Mouse (Mus musculus) megakaryocyte, embryonic 14.5 days (primary cell): Measurements from ENCODE around the gene Ttll3. TPM values are rescaled to one million over a fixed set of nuclear protein-coding genes. Genes with fewer than 3 reads are reported as not detected.
A peak's percentile ranks its signal among the peaks of the same experiment; 100 is the strongest.

Experiments used
- H3K27me3 ChIP-seq: replicated peaks from 2 replicates; pipeline ENCODE3; 2012; ENCODE audit warnings: inconsistent platforms
- H3K36me3 ChIP-seq: replicated peaks from 2 replicates; pipeline ENCODE3; 2012; ENCODE audit warnings: low read length, inconsistent platforms, mixed read lengths
- H3K4me1 ChIP-seq: 2 replicates; pipeline ENCODE4 v1.6.1; 2012; ENCODE audit warnings: inconsistent platforms
- H3K4me3 ChIP-seq: replicated peaks from 2 replicates; pipeline ENCODE3; 2012; ENCODE audit warnings: moderate library complexity, mild to moderate bottlenecking, inconsistent platforms
- H3K9me3 ChIP-seq: 2 replicates; pipeline ENCODE4 v1.6.1; 2012; ENCODE audit warnings: inconsistent platforms
- FLI1 ChIP-seq: IDR thresholded peaks from 2 replicates; pipeline ENCODE4 v1.6.1; 2012; ENCODE audit warnings: low read length, inconsistent platforms, mixed read lengths
- GATA1 ChIP-seq: IDR thresholded peaks from 3 replicates; pipeline ENCODE4 v1.6.1; 2012; ENCODE audit warnings: mixed read lengths, low read length, inconsistent platforms, borderline replicate concordance
- polyA plus RNA-seq: library from polyadenylated mRNA; stranded (reverse); fragments of >175 nt; gene quantifications from 2 replicates; pipeline ENCODE4 v1.2.3, GENCODE M21; 2012; ENCODE audit warnings: low replicate concordance; ENCODE audit not compliant: insufficient read depth

The Ttll3 gene
- polyA plus RNA-seq, 1 experiment = 28.0 TPM

DNA sequence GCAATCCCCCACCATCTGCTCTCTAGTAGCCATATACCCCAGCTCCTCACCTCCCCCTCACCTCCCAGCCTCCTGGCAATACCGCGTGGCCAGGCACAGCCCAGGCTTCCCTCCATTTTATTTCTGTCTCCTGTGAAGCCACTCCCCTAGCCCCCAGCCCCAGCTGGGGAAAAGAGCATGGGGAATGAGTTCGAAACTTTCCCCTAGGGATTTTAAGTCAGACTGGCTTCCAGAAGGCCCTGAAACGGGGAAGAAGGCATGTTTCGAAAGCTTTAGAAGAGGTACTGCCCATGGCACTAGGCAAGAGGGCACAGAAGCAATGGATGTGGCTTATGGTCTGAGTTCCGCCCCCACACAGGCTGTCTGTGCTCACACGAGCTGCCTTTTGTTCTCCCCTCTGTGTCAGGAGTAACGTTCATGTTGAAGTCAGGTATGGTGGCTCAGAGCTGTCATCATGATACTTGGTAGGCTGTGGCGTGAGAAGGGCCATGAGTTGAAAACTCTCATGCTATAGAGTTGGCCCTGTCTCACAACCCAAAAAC lies 46.7 kb downstream of the Ttll3 start, which contains the start of gene Cidec:
Cidec (minus strand) TSS at position 97 of the 542 bp plus-strand sequence.
- H3K4me1 ChIP-seq = peaks cover 30% of the 10 kb centered on the region
- H3K9me3 ChIP-seq = no peaks in the 10 kb centered on the region
- peaks cover 35% of the 10 kb centered on the region for H3K27me3 ChIP-seq
- no peaks in the 10 kb centered on the region for H3K36me3 ChIP-seq
- no peak within 1 kb of the TSS for H3K4me3 ChIP-seq
- no peak for TF ChIP-seq GATA1
- no peak for TF ChIP-seq FLI1

DNA sequence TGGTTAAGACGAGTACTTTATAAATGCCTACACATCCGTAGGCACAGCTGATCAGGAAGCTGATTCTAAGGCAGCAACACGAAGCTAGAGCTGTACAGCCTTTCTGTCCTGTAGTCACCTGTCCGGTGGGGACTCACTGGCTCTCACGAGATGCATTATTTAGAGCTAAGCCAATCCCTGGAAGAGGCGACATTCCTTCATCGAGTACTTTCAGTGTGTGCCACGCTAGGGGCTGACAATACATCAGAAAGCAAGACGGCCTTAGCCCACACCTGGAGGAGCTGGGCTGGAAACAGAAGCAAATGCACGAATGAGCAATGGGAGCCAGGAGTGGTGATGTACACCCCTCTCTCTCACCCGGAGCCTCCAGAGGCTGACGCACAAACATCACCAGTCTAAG lies 48.1 kb downstream of the Ttll3 start:
- Histone ChIP-seq H3K27me3 (peaks cover 33% of the 10 kb centered on the region), H3K4me3 (no peak overlapping the region), H3K4me1 (peaks cover 31% of the 10 kb centered on the region), H3K36me3 (no peaks in the 10 kb centered on the region), H3K9me3 (no peaks in the 10 kb centered on the region)
- TF ChIP-seq FLI1 (no peak), GATA1 (no peak)

GRCm38 (mm10) chr6:113438721-113439430 lies 49.8 kb downstream of the Ttll3 start:
- TF ChIP-seq FLI1 (no peak), GATA1 (no peak)
- H3K36me3 ChIP-seq = no peaks in the 10 kb centered on the region
- H3K4me3 ChIP-seq = no peak overlapping the region
- no peaks in the 10 kb centered on the region for H3K9me3 ChIP-seq
- peaks cover 23% of the 10 kb centered on the region for H3K27me3 ChIP-seq
- H3K4me1 ChIP-seq = peaks cover 43% of the 10 kb centered on the region

GRCm38 (mm10) chr6:113440686-113441085 lies 51.6 kb downstream of the Ttll3 start:
- Histone ChIP-seq H3K27me3 (peaks cover 5% of the 10 kb centered on the region), H3K36me3 (peaks cover 6% of the 10 kb centered on the region), H3K4me1 (peaks cover 41% of the 10 kb centered on the region), H3K4me3 (no peak overlapping the region), H3K9me3 (no peaks in the 10 kb centered on the region)
- TF ChIP-seq GATA1 = no peak
- no peak for TF ChIP-seq FLI1

DNA sequence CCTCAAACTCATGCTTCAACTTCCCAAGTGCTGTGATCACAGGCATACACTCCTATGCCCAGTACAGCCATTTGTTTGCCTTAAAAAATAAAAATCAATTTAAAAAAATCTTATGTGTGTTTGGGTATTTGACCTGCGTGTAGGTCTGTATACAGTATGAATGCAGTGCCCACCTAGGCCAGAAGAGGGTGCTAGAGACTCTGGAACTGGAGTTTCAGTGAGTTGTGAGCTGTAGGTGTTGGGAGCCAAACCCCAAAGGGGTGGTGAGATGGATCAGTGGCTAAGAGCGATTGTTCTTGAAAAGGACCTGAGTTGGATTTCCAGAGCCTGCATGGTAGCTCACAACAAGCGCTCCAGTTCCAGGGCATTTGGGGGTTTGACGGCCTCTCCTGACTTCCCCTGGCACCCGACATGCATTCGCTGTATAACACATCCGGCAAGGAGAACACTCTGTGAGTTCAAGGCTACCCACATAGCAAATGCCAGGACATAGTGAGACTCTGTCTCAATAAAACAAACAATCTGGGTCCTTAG lies 52.2 kb downstream of the Ttll3 start:
- H3K9me3 ChIP-seq = no peaks in the 10 kb centered on the region

GRCm38 (mm10) chr6:113442087-113442441 lies 53.0 kb downstream of the Ttll3 start:
- H3K36me3 ChIP-seq = peaks cover 18% of the 10 kb centered on the region
- peaks cover 36% of the 10 kb centered on the region for H3K4me1 ChIP-seq
- H3K9me3 ChIP-seq = no peaks in the 10 kb centered on the region
- H3K4me3 ChIP-seq = peak overlapping the region; percentile 99
- peaks cover 3% of the 10 kb centered on the region for H3K27me3 ChIP-seq
- no peak for TF ChIP-seq GATA1
- no peak for TF ChIP-seq FLI1

More for the DNA sequence above, 52.2 kb downstream of the Ttll3 start:
- peaks cover 38% of the 10 kb centered on the region for H3K4me1 ChIP-seq
- H3K4me3 ChIP-seq = no peak overlapping the region
- H3K36me3 ChIP-seq = peaks cover 9% of the 10 kb centered on the region
- H3K27me3 ChIP-seq = peaks cover 3% of the 10 kb centered on the region
- TF ChIP-seq FLI1 (no peak), GATA1 (no peak)

GRCm38 (mm10) chr6:113442442-113443090 lies 53.5 kb downstream of the Ttll3 start, which contains the start of gene Jagn1:
Jagn1 (plus strand) TSS chr6:113442569.
- H3K27me3 ChIP-seq = no peaks in the 10 kb centered on the region
- TF ChIP-seq FLI1 (0 out of 2 replicates have a peak, but pooled peaks have one; percentile 54), GATA1 (no peak)

GRCm38 (mm10) chr6:113443091-113443490 lies 54.0 kb downstream of the Ttll3 start:
- Histone ChIP-seq H3K36me3 (peaks cover 28% of the 10 kb centered on the region), H3K27me3 (no peaks in the 10 kb centered on the region), H3K4me3 (peak overlapping the region; percentile 99), H3K9me3 (no peaks in the 10 kb centered on the region), H3K4me1 (peaks cover 34% of the 10 kb centered on the region)
- TF ChIP-seq FLI1 = no peak
- no peak for TF ChIP-seq GATA1

More at GRCm38 (mm10) chr6:113442442-113443090, 53.5 kb downstream of the Ttll3 start, which contains the start of gene Jagn1:
- Histone ChIP-seq H3K4me1 (peaks cover 34% of the 10 kb centered on the region), H3K4me3 (peak within 1 kb of the TSS; percentile 99), H3K9me3 (no peaks in the 10 kb centered on the region), H3K36me3 (peaks cover 23% of the 10 kb centered on the region)

DNA sequence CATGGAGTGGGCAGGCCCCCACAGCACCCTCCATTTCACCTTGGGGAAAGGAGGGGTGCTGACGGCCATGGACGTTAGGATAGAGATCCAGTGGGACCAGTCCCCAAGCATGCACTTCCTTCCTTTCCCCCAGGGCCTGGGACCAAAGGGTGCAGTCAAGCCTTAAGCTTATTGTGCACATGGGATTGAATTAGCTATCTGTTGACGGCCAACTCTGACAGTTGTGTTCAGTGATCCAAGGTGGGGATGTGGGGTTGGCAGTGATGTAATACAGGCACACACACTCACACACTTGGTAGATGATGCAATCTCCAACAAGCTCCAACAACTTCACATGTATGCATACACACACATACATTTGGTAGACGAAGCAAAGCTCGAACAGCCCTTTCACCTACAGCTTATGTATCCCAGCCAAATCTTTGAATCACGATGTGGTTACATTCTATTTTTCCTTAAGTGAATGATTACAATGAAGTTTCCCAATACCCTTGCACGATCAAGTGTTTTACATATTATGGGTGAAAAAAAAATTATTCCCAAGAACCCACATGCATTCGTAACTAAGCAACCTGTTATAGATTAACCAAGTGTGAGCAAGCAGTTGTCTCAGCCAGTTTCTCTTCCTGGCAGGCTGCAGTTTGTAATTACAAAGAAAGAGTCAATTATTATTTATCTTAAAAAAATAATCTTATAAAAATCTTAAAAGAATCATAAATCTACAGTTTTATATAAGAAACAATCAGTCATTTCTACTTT lies 55.3 kb downstream of the Ttll3 start:
- Histone ChIP-seq H3K27me3 (no peaks in the 10 kb centered on the region), H3K9me3 (no peaks in the 10 kb centered on the region), H3K4me3 (no peak overlapping the region), H3K36me3 (peaks cover 39% of the 10 kb centered on the region), H3K4me1 (peaks cover 31% of the 10 kb centered on the region)
- TF ChIP-seq GATA1 (no peak), FLI1 (no peak)
